Mouse (Mus musculus) CH12.LX (cell line): ENCODE measurements at regions not wholly inside any gene's neighbourhood (a gene's known extent, or its start where the extent isn't known, plus 50 kb on each side); places are given as distances from the start of the nearest gene placed in this dataset.

Experiments used
- CTCF ChIP-seq, 2 experiments: IDR thresholded peaks in 1 of 2; conservative IDR thresholded peaks in 1 of 2; 2 replicates each; pipeline ENCODE4 v1.5.1; 2011 to 2012; ENCODE audit warnings: low read depth in 2 of 2, low read length in 2 of 2, improper control_type of control experiment in 1 of 2, inconsistent platforms in 1 of 2, mild to moderate bottlenecking in 1 of 2, moderate library complexity in 1 of 2
- GABPA ChIP-seq: IDR thresholded peaks from 2 replicates; pipeline ENCODE4 v1.6.1; 2012; ENCODE audit warnings: low read depth, low read length, improper control_type of control experiment, inconsistent platforms; ENCODE audit not compliant: insufficient replicate concordance
- MAZ ChIP-seq: IDR thresholded peaks from 2 replicates; pipeline ENCODE4 v1.6.1; 2012; ENCODE audit warnings: low read depth, mild to moderate bottlenecking, inconsistent platforms, low read length, improper control_type of control experiment, moderate library complexity
- POLR2A ChIP-seq: IDR thresholded peaks from 2 replicates; pipeline ENCODE4 v1.6.1; 2011; ENCODE audit warnings: low read depth, mild to moderate bottlenecking, improper control_type of control experiment, low read length
- RCOR1 ChIP-seq: conservative IDR thresholded peaks from 2 replicates; pipeline ENCODE4 v1.6.1; 2012; ENCODE audit warnings: low read depth, mild to moderate bottlenecking, inconsistent platforms, low read length, improper control_type of control experiment
- SMC3 ChIP-seq: IDR thresholded peaks from 2 replicates; pipeline ENCODE4 v1.6.1; 2011; ENCODE audit warnings: low read depth, low read length, improper control_type of control experiment
- ZKSCAN1 ChIP-seq: IDR thresholded peaks from 2 replicates; pipeline ENCODE4 v1.6.1; 2012; ENCODE audit warnings: low read depth, inconsistent platforms, low read length, improper control_type of control experiment, borderline replicate concordance
- ZNF384 ChIP-seq: IDR thresholded peaks from 2 replicates; pipeline ENCODE4 v1.6.1; 2012; ENCODE audit warnings: low read depth, low read length, improper control_type of control experiment, inconsistent platforms

- TF ChIP-seq MAZ (no peak), ZNF384 (no peak), GABPA (no peak), ZKSCAN1 (no peak), RCOR1 (no peak), SMC3 (no peak), POLR2A (no peak), CTCF (conservative IDR thresholded peaks at IDR 0.05 in 1 of 2, IDR thresholded peaks at IDR 0.05 in 1 of 2; ENCODE audit: low read depth in 2 of 2, low read length in 2 of 2) (no peak)
These were observed 315.5 kb downstream of the Stim2 start for GRCm38 (mm10) chr5:54313660-54314279.
